Mouse (Mus musculus) lung, adult 2 months (tissue): ENCODE results near the gene Abcb1b.

Source experiments
- CTCF ChIP-seq: fragments of 200-500 bp; IDR thresholded peaks from 2 replicates; pipeline ENCODE4 v1.5.1; 2011; ENCODE audit warnings: mild to moderate bottlenecking, low read length, control low read depth; ENCODE audit not compliant: insufficient read depth
- POLR2A ChIP-seq: fragments of 200-500 bp; IDR thresholded peaks from 2 replicates; pipeline ENCODE4 v1.6.1; 2011; ENCODE audit warnings: low read depth, mild to moderate bottlenecking, control low read depth, low read length, borderline replicate concordance; ENCODE audit errors: extremely low read depth

GRCm38 (mm10) chr5:8866366-8866765 lies 68.4 kb downstream of the Abcb1b start:
- no peak for TF ChIP-seq CTCF
- TF ChIP-seq POLR2A, result no peak
